Mouse (Mus musculus): ENCODE measurements around the gene Olfr1134.

GRCm38 (mm10) chr2:87658360-87658759 is at the start of gene Olfr1134:
- no peak for TF ChIP-seq CTCF (IDR thresholded peaks at IDR 0.05)
- TF ChIP-seq POLR2A (IDR thresholded peaks at IDR 0.05; ENCODE audit: insufficient read depth, low read depth, low read length), result no peak
- TF ChIP-seq EP300 (IDR thresholded peaks at IDR 0.05; ENCODE audit: insufficient read depth, low read depth, low read length), result no peak
